Mouse (Mus musculus) liver, adult 2 months (tissue): Measurements from ENCODE around the gene Gm20388. TPM values are rescaled to one million over a fixed set of nuclear protein-coding genes. Genes with fewer than 3 reads are reported as not detected.

Experiments used
- DNase-seq: peaks from one replicate; pipeline ENCODE4 v3.0.0-alpha.2; 2011; ENCODE audit warnings: low read depth, low spot score; ENCODE audit errors: extremely low read depth
- H3K27ac ChIP-seq: fragments of 200-500 bp; replicated peaks from 2 replicates; pipeline ENCODE4 v1.5.1; 2012; ENCODE audit warnings: low read depth, mild to moderate bottlenecking, control low read depth, inconsistent platforms, low read length; ENCODE audit not compliant: insufficient read depth
- H3K27me3 ChIP-seq: fragments of 200-500 bp; 2 replicates; pipeline ENCODE4 v1.6.1; 2012; ENCODE audit warnings: mild to moderate bottlenecking, moderate library complexity, low read length, inconsistent platforms; ENCODE audit not compliant: control insufficient read depth, insufficient read depth
- H3K36me3 ChIP-seq: fragments of 200-500 bp; 2 replicates; pipeline ENCODE4 v1.6.1; 2012; ENCODE audit warnings: low read length, inconsistent platforms; ENCODE audit not compliant: control insufficient read depth, insufficient read depth
- H3K4me1 ChIP-seq: fragments of 200-500 bp; 2 replicates; pipeline ENCODE4 v1.6.1; 2011; ENCODE audit warnings: low read length; ENCODE audit not compliant: control insufficient read depth, insufficient read depth
- H3K4me3 ChIP-seq: fragments of 200-500 bp; 2 replicates; pipeline ENCODE4 v1.5.1; 2011; ENCODE audit warnings: low read depth, mild to moderate bottlenecking, control low read depth, low read length, moderate library complexity; ENCODE audit not compliant: insufficient read depth
- H3K79me2 ChIP-seq: fragments of 200-500 bp; 2 replicates; pipeline ENCODE4 v1.6.1; 2012; ENCODE audit warnings: inconsistent platforms, mild to moderate bottlenecking, low read length, moderate library complexity; ENCODE audit not compliant: control insufficient read depth, insufficient read depth
- H3K9ac ChIP-seq: fragments of 200-500 bp; 2 replicates; pipeline ENCODE4 v1.6.1; 2012; ENCODE audit warnings: low read depth, mild to moderate bottlenecking, control low read depth, inconsistent platforms, low read length
- CTCF ChIP-seq: fragments of 200-500 bp; IDR thresholded peaks from 2 replicates; pipeline ENCODE4 v1.5.1; 2011; ENCODE audit warnings: low read depth, low read length, control low read depth
- POLR2A ChIP-seq: fragments of 200-500 bp; IDR thresholded peaks from 2 replicates; pipeline ENCODE4 v1.6.1; 2011; ENCODE audit warnings: low read length, control low read depth; ENCODE audit not compliant: insufficient read depth; ENCODE audit errors: extremely low read depth
- WGBS: fragments of 180-500 bp; shearing (Covaris S2); methylation state at CpG from one replicate; pipeline ENCODE4 v1.1.7; 2018; 5-methylcytosine and 5-hydroxymethylcytosine counted together
- polyA plus RNA-seq: library from polyadenylated mRNA; depleted of rRNA; stranded (reverse); fragments of >200 nt; gene quantifications from 2 replicates; pipeline ENCODE4 v1.2.3, GENCODE M21; 2012
- total RNA-seq: library from RNA; depleted of rRNA; stranded (reverse); fragments of >200 nt; gene quantifications from 2 replicates; pipeline ENCODE4 v1.2.3, GENCODE M21; 2014

Gm20388 gene
- total and polyA plus RNA-seq, 2 experiments, result 6.4 to 19.9 TPM

DNA sequence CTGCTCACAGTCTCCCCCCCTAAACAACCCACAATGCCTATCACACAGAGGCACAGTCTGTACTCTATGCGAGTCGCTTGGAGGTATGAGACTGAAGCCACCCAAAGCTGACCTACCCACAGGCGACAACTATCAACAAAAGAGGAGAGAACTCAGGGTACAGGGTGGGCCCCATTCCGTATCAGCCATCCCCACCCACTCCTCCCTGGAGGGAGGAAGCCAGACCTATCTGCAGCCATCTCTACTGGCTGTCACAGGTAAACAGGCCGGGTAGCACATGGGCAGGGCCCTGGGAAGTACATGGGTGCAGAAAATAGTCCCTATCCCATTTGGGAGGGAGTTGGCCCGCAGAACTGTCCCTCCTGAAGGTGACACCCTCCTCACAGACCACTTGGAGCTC is 2614.4 kb downstream of the Gm20388 start:
- Histone ChIP-seq H3K27ac (no peak overlapping the region), H3K79me2 (0 out of 2 replicates have a peak, but pooled peaks cover 3% of the 10 kb centered on the region), H3K4me3 (no peak overlapping the region), H3K36me3 (no peaks in the 10 kb centered on the region), H3K27me3 (no peaks in the 10 kb centered on the region), H3K4me1 (peaks cover 10% of the 10 kb centered on the region), H3K9ac (no peak overlapping the region)
- TF ChIP-seq CTCF (no peak), POLR2A (no peak)
- WGBS, result 86% methylated on average over 6 of the region's 6 CpGs
- no peak for DNase-seq

DNA sequence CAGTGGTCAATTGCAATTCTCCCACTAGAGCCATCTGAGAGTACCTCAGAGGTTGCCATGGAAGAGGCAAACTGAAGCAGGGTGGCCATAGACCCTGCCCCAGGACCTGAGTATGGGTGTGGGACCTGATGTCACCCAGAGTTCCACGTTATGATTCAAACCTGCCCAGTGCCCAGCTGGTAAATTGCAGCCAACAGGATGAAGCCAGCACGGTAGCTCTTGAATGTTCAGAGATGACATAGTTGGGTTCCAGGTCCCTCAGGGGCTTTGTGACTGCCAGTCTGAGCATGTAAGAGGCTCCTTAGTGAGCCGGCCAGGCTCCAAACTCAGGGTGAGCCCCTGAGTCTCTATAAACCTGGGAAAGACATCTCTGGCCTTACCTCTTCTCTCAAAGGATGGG is 2615.4 kb downstream of the Gm20388 start:
- 83% methylated on average over 3 of the region's 3 CpGs for WGBS
- Histone ChIP-seq H3K27me3 (no peaks in the 10 kb centered on the region), H3K36me3 (no peaks in the 10 kb centered on the region), H3K79me2 (0 out of 2 replicates have a peak, but pooled peaks cover 3% of the 10 kb centered on the region), H3K4me1 (peaks cover 9% of the 10 kb centered on the region; the same call in 1 of the 2 replicates), H3K9ac (no peak overlapping the region), H3K4me3 (no peak overlapping the region), H3K27ac (no peak overlapping the region; the same call in 1 of the 2 replicates)
- no peak for DNase-seq
- no peak for TF ChIP-seq POLR2A
- no peak for TF ChIP-seq CTCF

DNA sequence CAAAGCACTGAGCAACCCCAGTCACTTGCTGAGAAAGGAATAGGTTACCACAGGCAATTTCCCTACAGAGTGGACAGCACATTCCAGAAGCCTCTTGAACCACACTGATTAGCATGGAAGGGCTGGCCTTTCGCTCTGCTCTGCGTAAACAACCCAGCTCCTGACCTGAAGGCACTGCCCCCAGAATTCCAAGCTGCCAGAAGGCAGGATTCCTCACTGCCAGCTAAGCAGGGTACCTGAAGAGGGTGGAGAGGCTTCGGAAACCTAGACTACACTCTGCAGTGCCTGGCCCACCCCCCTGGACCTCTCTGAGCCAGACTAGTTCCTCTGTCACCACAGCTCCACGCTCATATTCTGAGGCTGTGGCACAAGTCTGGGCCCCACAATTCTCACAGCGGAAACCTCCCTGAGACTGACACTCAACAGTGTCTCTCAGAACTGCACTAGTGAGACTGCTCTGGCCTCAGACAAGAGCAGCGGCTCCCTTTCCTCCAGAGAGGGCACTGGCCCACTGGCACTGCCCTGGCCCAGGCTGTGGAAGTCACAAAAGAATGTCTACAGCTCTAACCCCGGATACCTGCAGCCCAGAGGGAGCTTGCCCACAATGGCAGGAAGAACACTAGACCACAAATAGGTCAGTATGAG is 2616.0 kb downstream of the Gm20388 start:
- no peak for DNase-seq
- no peak for TF ChIP-seq CTCF
- no peak for TF ChIP-seq POLR2A
- H3K4me3 ChIP-seq, result no peak overlapping the region
- H3K9ac ChIP-seq, result no peak overlapping the region
- H3K79me2 ChIP-seq, result 0 out of 2 replicates have a peak, but pooled peaks cover 3% of the 10 kb centered on the region
- 71% methylated on average over 7 of the region's 7 CpGs for WGBS
- H3K27ac ChIP-seq, result no peak overlapping the region; the same call in 1 of the 2 replicates
- H3K4me1 ChIP-seq, result peaks cover 10% of the 10 kb centered on the region; the same call in 1 of the 2 replicates
- H3K36me3 ChIP-seq, result no peaks in the 10 kb centered on the region
- H3K27me3 ChIP-seq, result no peaks in the 10 kb centered on the region

DNA sequence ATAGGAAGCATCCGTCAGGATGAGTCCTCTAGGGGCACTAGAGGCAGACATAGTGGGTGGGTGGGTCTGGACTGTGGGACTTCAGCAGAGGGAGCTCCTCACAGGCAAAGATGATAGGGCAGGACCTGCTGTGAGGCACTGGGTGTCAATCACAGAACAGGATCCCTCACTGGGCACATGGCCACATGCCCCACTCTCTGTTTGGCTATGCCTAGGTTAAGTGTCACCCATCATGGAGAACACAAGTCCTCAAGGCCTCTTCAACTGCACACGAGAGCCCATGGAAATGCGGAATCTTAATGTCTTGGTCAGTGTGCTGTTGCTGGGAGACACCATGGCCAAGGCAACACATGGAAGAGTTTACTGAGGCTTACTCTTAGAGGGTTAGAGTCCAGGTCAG is 2617.3 kb downstream of the Gm20388 start:
- 98% methylated on average over 3 of the region's 3 CpGs for WGBS
- no peak overlapping the region for H3K4me3 ChIP-seq
- H3K4me1 ChIP-seq, result peaks cover 13% of the 10 kb centered on the region; the same call in 1 of the 2 replicates
- no peaks in the 10 kb centered on the region for H3K27me3 ChIP-seq
- no peaks in the 10 kb centered on the region for H3K36me3 ChIP-seq
- H3K79me2 ChIP-seq, result 0 out of 2 replicates have a peak, but pooled peaks cover 3% of the 10 kb centered on the region
- no peak for TF ChIP-seq POLR2A
- TF ChIP-seq CTCF, result no peak
- no peak overlapping the region for H3K27ac ChIP-seq
- H3K9ac ChIP-seq, result no peak overlapping the region
- DNase-seq, result no peak

DNA sequence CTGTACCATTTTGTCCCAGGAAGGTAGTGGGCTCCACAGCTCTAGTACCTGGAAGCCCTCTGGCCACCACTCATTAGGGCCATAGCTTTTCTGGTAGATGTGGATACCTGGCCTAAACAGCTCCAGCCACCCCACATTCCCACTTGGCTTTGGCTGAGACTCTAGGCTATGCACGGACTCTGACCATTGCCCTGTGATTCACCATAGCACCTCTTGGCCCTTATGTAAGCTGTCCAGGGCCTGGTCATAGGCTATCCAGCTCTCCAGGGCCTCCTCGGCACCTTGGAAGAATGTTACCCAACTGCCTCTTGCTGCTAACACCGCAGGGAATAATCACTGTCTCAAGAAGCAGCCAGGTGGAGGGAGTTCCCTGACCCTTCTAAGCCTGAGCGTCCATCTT is 2618.5 kb downstream of the Gm20388 start:
- 64% methylated on average over 4 of the region's 4 CpGs for WGBS
- Histone ChIP-seq H3K4me1 (peaks cover 8% of the 10 kb centered on the region; the same call in 1 of the 2 replicates), H3K27ac (no peak overlapping the region), H3K4me3 (no peak overlapping the region), H3K27me3 (no peaks in the 10 kb centered on the region), H3K36me3 (no peaks in the 10 kb centered on the region), H3K79me2 (peaks cover 3% of the 10 kb centered on the region; the same call in 1 of the 2 replicates), H3K9ac (no peak overlapping the region)
- no peak for TF ChIP-seq POLR2A
- peak; percentile 50 for DNase-seq

DNA sequence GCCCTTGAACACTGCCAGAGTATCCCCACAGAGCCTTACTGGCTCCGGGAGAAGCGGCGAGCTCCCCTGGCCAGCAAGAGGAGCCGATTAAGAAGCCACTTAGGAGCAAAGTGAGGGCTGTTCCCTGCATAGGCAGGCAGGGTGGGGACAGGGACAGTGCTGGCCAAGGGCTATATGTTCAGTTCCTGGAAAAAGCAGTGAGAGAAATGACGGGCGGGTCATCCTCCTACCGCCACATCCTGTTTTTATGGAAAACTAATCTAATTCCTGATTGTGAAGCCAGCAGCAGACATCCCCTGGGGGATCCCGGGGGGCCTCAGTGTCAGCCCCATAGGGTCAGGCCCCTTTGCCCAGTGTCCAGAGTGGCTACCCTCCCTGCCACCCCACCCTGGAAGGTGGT is 2620.7 kb downstream of the Gm20388 start:
- no peaks in the 10 kb centered on the region for H3K36me3 ChIP-seq
- TF ChIP-seq POLR2A (no peak), CTCF (no peak)
- peak overlapping the region; percentile 51 for H3K9ac ChIP-seq
- no peak for DNase-seq
- no peaks in the 10 kb centered on the region for H3K27me3 ChIP-seq
- H3K4me3 ChIP-seq, result no peak overlapping the region
- peak overlapping the region; percentile 70 for H3K27ac ChIP-seq
- H3K79me2 ChIP-seq, result peaks cover 3% of the 10 kb centered on the region; the same call in 1 of the 2 replicates
- WGBS, result 82% methylated on average over 8 of the region's 8 CpGs
- H3K4me1 ChIP-seq, result peaks cover 5% of the 10 kb centered on the region; the same call in 1 of the 2 replicates
